Mouse (Mus musculus) small intestine, adult 2 months (tissue): Measurements from ENCODE around the gene Havcr2.

ENCODE experiments used
- CTCF ChIP-seq: fragments of 200-500 bp; IDR thresholded peaks from 2 replicates; pipeline ENCODE4 v1.5.1; 2012; ENCODE audit warnings: low read depth, mild to moderate bottlenecking, control low read depth, inconsistent platforms, low read length, moderate library complexity, mixed read lengths; ENCODE audit not compliant: insufficient replicate concordance, insufficient read length; ENCODE audit errors: extremely low read depth
- POLR2A ChIP-seq: fragments of 200-500 bp; IDR thresholded peaks from 2 replicates; pipeline ENCODE4 v1.6.1; 2012; ENCODE audit warnings: low read depth, mild to moderate bottlenecking, control low read depth, inconsistent platforms, low read length, moderate library complexity

- TF ChIP-seq POLR2A (no peak), CTCF (no peak)
Observed at GRCm38 (mm10) chr11:46523912-46524311, 69.2 kb downstream of the Havcr2 start, which contains the start of gene Gm12169.
